Mouse (Mus musculus): ENCODE measurements around the gene Racgap1. TPM values are rescaled to one million over a fixed set of nuclear protein-coding genes. Genes with fewer than 3 reads are reported as not detected.
A peak's percentile ranks its signal among the peaks of the same experiment; 100 is the strongest.

Racgap1 gene
- total RNA-seq, 2 experiments from 2014 or later: 18.3 to 23.9 TPM

GRCm38 (mm10) chr15:99618595-99618994 lies 32.9 kb downstream of the Racgap1 start:
- no peak for DNase-seq

DNA sequence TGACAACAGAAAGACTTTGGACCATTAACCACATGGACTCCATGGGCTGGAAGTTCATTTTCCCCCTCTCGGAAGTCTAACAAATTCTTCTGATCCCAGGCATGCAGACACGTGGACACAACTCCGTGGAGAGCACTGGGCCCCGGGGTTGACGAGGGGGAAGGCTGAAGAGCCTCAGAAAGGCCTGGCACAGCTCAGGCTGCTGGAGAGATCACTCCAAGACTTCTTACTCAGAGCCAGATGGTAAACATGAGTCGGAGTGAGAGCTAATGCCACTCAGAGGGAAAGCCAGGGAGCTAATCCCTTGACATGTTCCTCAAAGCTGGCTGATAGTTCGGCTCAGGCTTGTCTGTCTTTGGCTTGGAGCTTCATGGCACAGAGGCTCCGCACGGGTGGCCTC lies 36.2 kb downstream of the Racgap1 start:
- no peak for DNase-seq

DNA sequence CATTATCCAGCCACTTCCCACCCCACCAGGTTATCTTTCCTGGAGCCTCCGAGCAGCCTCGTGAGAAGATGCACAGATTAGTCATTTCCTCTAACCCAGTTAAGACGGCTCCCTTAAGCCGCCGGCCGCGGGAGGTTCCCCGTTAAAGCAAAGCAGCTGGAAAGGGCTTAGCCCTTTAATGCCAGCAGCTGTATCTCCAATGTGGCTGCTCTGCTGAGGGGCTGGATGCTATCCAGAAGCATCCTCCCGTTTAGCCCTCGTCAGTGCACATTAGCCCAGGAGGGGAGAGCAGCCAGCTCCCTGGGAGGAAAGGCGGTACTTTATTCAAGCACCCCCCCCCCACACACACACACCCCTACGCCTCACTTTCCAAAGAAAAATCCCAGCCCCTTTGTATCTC lies 36.7 kb downstream of the Racgap1 start:
- DNase-seq: peak; percentile 41

- no peak for DNase-seq
Measured at GRCm38 (mm10) chr15:99614273-99614672, 37.2 kb downstream of the Racgap1 start.

GRCm38 (mm10) chr15:99611563-99611962 lies 39.9 kb downstream of the Racgap1 start:
- no peak for DNase-seq

GRCm38 (mm10) chr15:99608382-99609125 lies 42.9 kb downstream of the Racgap1 start:
- no peak for DNase-seq

- DNase-seq: no peak
Measured at GRCm38 (mm10) chr15:99607388-99608113, 43.9 kb downstream of the Racgap1 start.

GRCm38 (mm10) chr15:99606515-99606914 lies 44.9 kb downstream of the Racgap1 start:
- no peak for DNase-seq

- no peak for DNase-seq
Measured at GRCm38 (mm10) chr15:99605595-99605994, 45.9 kb downstream of the Racgap1 start.

GRCm38 (mm10) chr15:99603216-99603615 lies 48.2 kb downstream of the Racgap1 start:
- no peak for DNase-seq

DNA sequence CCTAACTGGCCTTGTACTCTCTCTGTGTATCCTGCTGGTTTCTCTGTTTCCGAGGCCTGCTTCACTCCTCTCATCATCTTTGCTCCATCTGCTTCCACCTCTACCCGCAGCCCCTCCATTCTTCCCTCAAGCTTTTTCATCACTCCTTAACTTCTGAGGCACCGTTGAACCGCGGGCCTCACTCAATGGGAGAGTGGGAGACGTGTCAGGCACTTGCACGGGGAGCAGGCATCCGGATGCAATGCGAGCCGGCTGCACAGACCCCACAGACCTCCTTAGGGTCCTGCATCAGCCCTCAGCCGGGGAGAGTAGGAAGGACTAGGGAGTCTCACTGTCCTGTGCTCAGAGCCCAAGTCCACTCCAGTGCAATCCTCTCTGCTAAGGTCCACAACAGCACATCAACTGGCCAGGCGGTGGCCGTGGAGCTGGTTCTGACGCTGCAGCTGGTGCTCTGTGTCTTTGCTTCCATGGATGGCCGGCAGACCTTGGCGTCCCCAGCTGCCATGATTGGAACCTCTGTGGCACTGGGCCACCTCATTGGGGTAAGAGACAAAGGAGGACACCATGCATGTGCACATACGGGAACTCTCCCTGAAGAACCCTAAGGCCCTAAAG lies 49.1 kb downstream of the Racgap1 start:
- no peak for DNase-seq

DNA sequence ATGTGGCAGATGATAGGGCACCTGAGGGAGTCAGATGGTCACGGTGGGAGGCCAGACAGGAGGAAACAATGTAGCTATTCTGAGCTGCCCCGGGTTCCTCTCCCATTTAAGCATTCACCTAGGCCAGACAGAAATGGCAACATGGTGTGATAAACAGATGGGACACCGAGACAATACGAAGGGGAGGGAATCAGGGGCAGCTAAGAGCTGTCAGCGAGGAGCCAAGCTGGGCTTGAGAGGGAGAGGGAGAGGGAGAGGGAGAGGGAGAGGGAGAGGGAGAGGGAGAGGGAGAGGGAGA lies 49.7 kb downstream of the Racgap1 start:
- DNase-seq: no peak

DNA sequence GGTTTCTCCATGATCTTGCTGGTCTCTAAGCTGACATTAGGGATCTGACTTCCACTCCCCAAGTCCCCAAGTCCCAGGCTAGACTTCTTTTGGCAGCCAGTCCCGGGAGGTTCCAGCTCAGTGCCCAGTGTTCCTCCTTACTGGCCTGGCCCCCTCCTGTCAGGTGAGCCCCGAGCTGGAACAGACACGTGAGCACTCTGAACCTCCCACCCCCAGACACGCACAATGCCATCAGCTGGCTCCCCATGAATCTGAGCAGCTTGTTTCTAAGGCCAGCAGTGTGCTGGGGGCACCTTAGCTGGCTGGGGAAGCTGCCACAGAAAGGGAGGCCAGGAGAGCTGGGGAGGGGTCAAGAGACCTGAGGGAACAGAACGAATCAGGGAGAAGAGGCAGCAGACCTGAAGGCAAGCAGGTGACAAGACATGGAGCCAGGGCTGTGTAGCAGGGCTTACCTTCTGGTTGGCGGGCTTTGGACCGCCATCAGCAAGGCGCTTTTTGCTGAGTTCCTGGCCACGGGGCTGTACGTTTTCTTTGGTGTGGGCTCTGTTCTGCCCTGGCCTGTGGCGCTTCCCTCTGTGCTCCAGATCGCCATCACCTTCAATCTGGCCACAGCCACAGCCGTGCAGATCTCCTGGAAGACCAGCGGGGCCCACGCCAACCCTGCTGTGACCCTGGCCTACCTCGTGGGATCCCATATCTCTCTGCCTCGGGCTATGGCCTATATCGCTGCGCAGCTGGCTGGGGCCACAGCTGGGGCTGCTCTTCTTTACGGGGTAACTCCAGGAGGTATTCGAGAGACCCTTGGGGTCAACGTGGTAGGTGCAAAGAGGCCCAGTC lies 50.3 kb downstream of the Racgap1 start, which contains the start of gene Aqp6:
Aqp6 (plus strand) TSS at position 415 of the 837 bp plus-strand sequence.
- no peak for DNase-seq

DNA sequence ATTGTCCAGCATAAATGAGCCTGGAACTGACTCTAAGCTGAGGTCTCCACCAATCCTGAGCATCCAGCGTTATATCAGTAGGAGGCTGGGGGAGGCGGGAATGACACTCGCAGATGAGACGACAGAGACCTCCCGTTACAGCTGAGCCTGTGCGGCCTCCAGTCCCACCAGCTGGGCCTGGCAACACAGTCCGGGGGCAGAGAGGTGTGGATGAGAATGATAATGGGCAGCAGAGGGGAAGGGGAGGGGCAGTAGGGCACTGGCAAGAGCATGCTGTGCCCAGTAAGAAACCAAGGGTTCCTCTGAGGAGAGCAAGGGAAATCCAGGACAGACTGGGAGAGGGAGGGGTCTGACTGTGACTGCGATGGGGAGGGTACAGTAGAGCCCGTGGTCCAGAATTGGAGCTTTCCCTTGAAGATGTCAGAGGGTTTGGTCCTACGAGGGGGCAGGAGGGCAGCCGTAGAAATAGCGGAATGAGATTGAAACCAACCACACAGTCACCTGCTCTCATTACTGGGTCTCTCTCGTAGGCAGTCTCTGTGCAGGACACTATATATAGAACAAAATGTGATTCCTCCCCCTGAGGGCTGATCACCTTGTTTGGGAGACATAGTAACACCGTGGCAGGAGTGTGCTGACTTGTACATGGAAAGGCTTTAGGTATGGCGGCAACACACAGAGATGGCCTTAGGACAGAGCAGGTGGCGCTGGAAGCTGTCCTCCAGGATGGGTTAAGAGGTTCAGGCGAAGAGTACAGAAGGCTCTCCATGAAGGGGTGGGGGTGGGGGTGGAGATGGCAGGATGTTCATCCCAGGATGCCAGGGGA lies 52.0 kb downstream of the Racgap1 start:
- no peak for DNase-seq

- no peak for DNase-seq
Measured at GRCm38 (mm10) chr15:99597596-99597995, 53.9 kb downstream of the Racgap1 start.

GRCm38 (mm10) chr15:99596841-99597240 lies 54.6 kb downstream of the Racgap1 start:
- DNase-seq: no peak

- DNase-seq: peak; percentile 89
Measured at GRCm38 (mm10) chr15:99596056-99596687, 55.3 kb downstream of the Racgap1 start.

DNA sequence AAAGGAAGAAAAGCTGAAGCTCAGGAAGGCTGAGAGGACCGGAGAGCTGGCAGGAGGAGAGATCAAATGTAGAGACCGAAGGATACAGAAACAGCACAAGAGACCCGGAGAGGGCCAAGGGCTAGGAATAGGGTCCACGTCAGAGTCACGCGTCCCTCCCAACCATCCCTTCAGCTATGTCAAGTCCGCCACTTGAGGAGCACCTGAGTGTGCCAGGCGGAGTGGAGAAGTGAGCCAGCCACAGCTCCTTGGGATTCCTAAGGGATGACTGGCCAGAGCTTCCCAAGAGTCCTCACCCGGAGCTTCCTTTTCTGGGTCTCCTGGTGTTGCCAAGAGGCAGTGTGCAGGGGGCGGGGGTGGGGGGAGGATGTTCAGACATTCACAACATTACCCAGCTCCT lies 56.5 kb downstream of the Racgap1 start:
- DNase-seq: no peak

GRCm38 (mm10) chr15:99592877-99593276 lies 58.6 kb downstream of the Racgap1 start:
- DNase-seq: no peak

DNA sequence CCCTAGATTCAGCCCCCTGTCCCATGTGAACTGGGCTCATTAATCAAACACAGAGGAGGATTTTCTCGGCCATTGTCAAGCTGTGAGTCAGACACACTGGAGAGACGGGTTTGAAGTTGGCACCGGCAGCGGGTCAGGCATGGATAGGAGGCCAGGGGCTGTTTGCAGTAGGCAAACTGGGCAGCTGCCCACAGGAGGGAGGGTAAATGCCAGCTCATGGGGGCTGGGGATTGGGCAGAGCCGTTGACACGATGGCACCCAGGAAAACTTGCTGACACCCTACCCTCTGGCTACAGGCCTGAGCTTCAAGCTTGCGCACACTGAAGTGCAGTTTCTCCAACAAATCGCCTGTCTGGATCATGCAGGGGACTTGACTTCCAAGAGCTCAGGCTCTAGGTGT lies 59.3 kb downstream of the Racgap1 start:
- DNase-seq: no peak

Data from gastrocnemius, postnatal 10 days (tissue).